Mouse (Mus musculus) c-Kit-negative CD71-positive TER-119-positive erythroid progenitor cells, embryonic 14.5 days (primary cell): ENCODE measurements around the gene Gkn3.

Source experiments
- DNase-seq: peaks from one replicate; pipeline ENCODE4 v3.0.0-alpha.2; 2013; ENCODE audit warnings: low read depth, low spot score

Gene Gkn3

DNA sequence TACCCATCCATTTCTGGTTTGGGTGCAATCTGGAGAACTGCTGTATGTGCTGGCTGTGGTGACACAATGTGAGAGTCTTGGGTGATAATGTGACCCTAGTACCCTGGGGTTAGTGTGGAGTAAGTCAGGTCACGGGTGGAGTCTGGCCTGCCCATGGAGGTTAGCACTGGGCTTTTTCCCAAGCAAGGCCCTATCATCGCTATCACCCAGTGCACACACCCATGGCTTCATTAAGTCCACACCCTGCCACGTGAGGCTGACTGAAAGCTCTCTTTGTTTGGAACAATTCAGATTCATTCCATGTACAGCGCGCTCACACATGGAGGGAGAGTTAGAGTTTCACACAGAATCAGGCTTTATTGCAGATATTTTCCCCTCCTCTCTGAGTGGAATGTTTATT, 34.3 kb downstream of the Gkn3 start:
- no peak for DNase-seq

DNA sequence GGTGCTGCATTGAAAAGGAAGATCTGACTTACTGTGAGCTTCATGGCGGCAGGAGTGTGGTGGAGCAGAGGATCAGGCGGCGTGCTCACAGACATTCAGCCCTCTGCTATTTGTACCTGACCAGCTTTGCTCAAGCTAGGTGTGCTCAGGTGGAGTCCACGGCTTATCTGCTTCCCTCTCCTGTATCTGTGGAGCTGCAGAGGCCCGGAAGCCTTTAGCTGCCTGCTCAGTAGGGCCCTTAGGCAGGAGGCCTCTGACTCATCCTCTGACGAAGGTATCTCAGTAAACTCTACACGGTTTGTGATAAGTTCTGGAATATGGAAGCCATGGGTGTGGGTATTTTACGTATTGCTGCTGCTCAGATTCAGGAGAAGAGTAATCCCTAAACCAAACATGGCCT, 37.9 kb downstream of the Gkn3 start, which contains the start of gene Gkn1:
Gkn1 (minus strand) TSS at position 114 of the 400 bp plus-strand sequence.
- DNase-seq = no peak

DNA sequence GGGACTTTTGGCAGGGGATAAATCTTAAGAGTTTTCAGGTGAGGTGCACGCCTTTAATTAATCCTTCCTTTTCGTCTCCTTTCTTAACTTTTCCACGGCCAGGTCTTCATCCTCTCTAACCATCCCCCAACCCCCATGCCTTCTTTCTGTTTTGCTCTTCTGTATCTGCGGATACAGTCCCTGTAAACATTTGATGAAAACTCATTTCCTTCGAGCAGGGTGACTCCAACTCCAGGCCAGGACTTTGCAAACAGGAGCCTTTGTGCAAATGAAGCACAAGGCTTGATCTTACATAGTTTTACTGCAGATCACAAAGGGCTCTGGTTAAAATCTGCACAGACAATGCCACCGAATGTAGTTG, 52.8 kb downstream of the Gkn3 start:
- DNase-seq = no peak

DNA sequence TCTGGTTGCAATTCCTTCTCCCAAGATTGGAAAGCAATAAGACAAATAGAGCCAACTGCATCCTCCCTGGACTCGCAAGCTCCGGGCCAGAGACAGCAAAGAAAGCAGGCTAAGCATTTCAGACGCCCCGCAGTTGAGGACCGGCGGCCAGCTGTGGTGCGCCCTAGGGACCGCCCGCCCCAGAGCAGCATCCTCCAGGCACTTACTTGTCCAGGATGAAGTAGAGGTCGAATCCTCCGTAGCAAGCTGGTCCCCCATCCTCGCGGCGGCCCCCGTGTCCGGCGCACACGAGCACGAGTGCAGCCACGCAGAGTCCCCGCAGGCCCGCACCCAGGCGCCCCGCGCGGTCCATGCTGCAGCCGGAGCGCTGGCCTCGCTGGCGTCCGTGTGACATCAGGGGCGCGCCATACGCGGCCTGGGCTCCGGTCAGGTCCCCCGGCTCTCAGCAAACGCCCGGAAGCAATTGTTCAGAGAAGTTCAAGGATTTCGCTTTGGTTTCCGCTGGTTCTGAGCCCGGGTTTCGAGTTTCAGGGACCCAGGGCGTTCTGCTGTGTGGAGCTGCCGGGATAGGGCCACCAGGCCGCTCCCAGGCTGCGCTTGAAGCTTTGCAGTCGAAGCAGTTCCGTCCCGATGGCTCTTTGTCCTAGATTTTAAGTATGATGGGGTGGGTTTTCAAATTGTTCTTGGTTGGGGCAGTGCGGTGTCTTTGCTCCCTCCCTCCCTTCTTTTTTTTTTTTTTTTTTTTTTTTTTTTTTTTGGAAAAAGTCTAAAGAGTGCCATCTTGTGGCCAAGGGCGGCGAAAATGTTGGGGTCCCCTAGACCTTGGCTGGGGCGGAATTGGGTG, 53.4 kb downstream of the Gkn3 start, which contains the start of gene Antxr1:
Antxr1 (minus strand) TSS at position 731 of the 844 bp plus-strand sequence.
- DNase-seq = no peak

DNA sequence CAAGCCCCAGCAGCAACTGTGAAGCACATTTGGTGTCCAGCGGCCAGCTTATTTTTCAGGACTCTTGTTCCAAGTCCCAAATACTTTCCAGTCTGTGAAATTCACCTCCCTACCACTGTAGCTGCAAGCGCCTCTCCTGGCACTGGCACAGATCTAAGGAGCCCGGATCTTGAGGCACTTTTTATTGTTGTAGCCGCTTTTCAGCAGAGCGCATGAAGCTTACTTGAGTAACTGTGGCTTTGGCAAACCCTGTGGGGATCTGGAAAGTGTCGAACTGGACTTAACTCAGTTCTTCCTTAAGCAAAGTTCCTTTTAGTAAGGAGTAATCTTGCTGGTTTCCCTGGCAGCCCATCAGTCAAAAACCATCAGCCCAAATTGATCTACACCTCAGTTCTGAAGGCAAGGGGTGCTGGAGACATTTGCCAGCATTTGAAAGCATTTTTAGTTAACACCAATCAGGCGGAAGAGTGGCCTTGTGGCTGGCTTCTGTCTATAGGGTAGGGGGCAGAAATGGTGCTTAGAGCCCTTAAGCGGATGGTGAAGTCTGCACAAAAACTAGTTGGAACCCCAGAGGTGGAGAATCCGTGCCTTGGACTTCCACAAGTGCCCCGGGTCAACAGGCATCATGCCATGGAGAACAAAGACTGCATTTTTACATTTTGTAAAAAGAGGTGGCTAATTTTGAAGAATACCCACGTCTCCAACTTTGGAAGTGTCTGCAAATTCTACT, 54.2 kb downstream of the Gkn3 start:
- DNase-seq = no peak
